ENCODE assay signal across 10 mouse cellular contexts in the genomic region with DNA sequence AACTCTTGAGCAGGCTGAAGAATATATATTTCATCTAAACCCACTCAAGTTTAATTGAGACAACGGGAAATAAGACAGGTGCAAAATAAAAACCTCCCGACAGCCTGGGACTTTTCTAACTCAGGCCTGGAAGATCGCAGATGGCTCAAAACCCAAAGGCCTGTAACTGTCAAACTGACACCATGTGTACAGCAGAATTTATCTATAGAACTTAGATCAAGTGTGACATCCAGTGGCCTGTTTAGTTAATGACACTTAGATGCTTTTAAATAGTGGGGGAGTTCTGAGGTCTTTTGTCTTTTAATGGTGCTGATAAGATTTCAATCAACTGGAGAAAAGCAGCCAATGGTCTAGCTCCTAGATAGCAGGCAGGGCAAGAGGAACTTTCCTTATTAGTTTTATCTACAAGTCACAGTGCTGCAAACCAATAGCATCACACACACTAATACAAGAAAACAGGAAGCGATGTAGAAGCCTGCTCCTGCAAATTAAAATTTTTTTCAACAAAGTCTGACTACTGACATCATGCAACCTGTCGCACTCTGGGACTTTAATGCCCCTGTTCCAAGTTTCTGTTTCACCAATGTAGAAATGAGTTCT.
DNase-seq lines count a peak whose midpoint lies in the region; ATAC-seq and TF ChIP-seq lines count a peak whose summit lies in the region.
"Had no signal": no experiment of that assay in that cellular context is flagged by ENCODE, and none has a peak within 500 bp of the region (broad histone marks: within the 10 kb centered on the region; RNA-seq: fewer than 3 reads in every experiment).

No protein-coding gene starts in this region.

- peak; percentile 57 for TF ChIP-seq CTCF in hindbrain, postnatal 0 days (IDR thresholded peaks at IDR 0.05; ENCODE audit: low read depth)
- no peak for TF ChIP-seq CTCF in G1E (IDR thresholded peaks at IDR 0.05; ENCODE audit: low read depth, low read length)

- H3K27ac ChIP-seq in hindbrain, postnatal 0 days, result no peak overlapping the region
- H3K27ac ChIP-seq in hindbrain, embryonic 13.5 days, result no peak overlapping the region
- H3K27ac ChIP-seq: lung, embryonic 15.5 days had no signal

- H3K4me3 ChIP-seq in hindbrain, postnatal 0 days (ENCODE audit: low read length), result no peak overlapping the region
- no peak overlapping the region for H3K4me3 ChIP-seq in hindbrain, embryonic 13.5 days
- no peak overlapping the region for H3K4me3 ChIP-seq in G1E (ENCODE audit: low read depth, low read length)
- H3K4me3 ChIP-seq: lung, embryonic 15.5 days had no signal

- no peak overlapping the region for H3K4me2 ChIP-seq in hindbrain, postnatal 0 days (ENCODE audit: low read depth, low read length)
- H3K4me2 ChIP-seq in hindbrain, embryonic 13.5 days, result no peak overlapping the region
- H3K4me2 ChIP-seq: lung, embryonic 15.5 days had no signal

- H3K4me1 ChIP-seq in hindbrain, postnatal 0 days (ENCODE audit: insufficient read depth, low read length), result no peaks in the 10 kb centered on the region
- no peaks in the 10 kb centered on the region for H3K4me1 ChIP-seq in hindbrain, embryonic 13.5 days (replicated peaks)
- peaks cover 28% of the 10 kb centered on the region for H3K4me1 ChIP-seq in G1E (ENCODE audit: insufficient read depth, low read depth, low read length)
- H3K4me1 ChIP-seq: lung, embryonic 15.5 days had no signal

- DNase-seq in hindbrain, postnatal 0 days (ENCODE audit: low spot score), result peak; percentile 69
- DNase-seq in A20 (ENCODE audit: low read depth, low spot score), result peak; percentile 47
- peak; percentile 4 for DNase-seq in G1E (ENCODE audit: low spot score)
- DNase-seq in natural killer cell, adult 2 months (ENCODE audit: low spot score in 2 of 2), result no peak
- no peak for DNase-seq in right cerebral cortex, adult 2 months (ENCODE audit: low spot score in 2 of 2)
- DNase-seq: kidney, postnatal 25 days had no signal

- H3K9me3 ChIP-seq in hindbrain, postnatal 0 days (ENCODE audit: low read length), result no peaks in the 10 kb centered on the region
- no peaks in the 10 kb centered on the region for H3K9me3 ChIP-seq in hindbrain, embryonic 13.5 days
- H3K9me3 ChIP-seq in G1E (replicated peaks), result no peaks in the 10 kb centered on the region
- H3K9me3 ChIP-seq: lung, embryonic 15.5 days had no signal

- ATAC-seq in hindbrain, postnatal 0 days, result 0 out of 2 replicates have a peak, but pooled peaks have one; percentile 68
- ATAC-seq in hindbrain, embryonic 13.5 days (ENCODE audit: low FRiP score), result no peak
- ATAC-seq in G1E (ENCODE audit: extremely low read depth, insufficient number of reproducible peaks, low FRiP score, poor library complexity, severe bottlenecking), result peak; percentile 71
- ATAC-seq in granulocyte monocyte progenitor cell, adult 5-6 weeks (replicated peaks; ENCODE audit: poor library complexity, severe bottlenecking), result peak; percentile 40
- ATAC-seq in monocyte, adult 5-6 weeks (replicated peaks; ENCODE audit: insufficient number of reproducible peaks, low FRiP score, low TSS enrichment, poor library complexity, severe bottlenecking), result no peak

- no peak overlapping the region for H3K9ac ChIP-seq in hindbrain, postnatal 0 days (replicated peaks; ENCODE audit: low read length)
- no peak overlapping the region for H3K9ac ChIP-seq in hindbrain, embryonic 13.5 days
- H3K9ac ChIP-seq: lung, embryonic 15.5 days had no signal

- WGBS in hindbrain, postnatal 0 days, result 65% methylated on average over 5 of the region's 5 CpGs
- WGBS in hindbrain, embryonic 13.5 days, result 71% methylated on average over 5 of the region's 5 CpGs

- H3K27me3 ChIP-seq in hindbrain, postnatal 0 days (ENCODE audit: insufficient read depth, low read length), result no peaks in the 10 kb centered on the region
- H3K27me3 ChIP-seq in hindbrain, embryonic 13.5 days, result peaks cover 4% of the 10 kb centered on the region; the same call in 1 of the 2 replicates
- peaks cover 12% of the 10 kb centered on the region for H3K27me3 ChIP-seq in G1E (ENCODE audit: insufficient read depth, low read length)

- H3K36me3 ChIP-seq in hindbrain, postnatal 0 days (ENCODE audit: insufficient read depth, low read length), result no peaks in the 10 kb centered on the region
- H3K36me3 ChIP-seq in hindbrain, embryonic 13.5 days, result no peaks in the 10 kb centered on the region
- no peaks in the 10 kb centered on the region for H3K36me3 ChIP-seq in G1E (replicated peaks)
- H3K36me3 ChIP-seq: lung, embryonic 15.5 days had no signal

Comparison
In these comparisons a context has a peak if more than half of its experiments do, and no peak if none do; other contexts are left out.
1. ATAC-seq: peak in hindbrain, postnatal 0 days (single experiment), G1E (single experiment) and granulocyte monocyte progenitor cell, adult 5-6 weeks (single experiment); none in hindbrain, embryonic 13.5 days (single experiment) and monocyte, adult 5-6 weeks (single experiment).
2. DNase-seq: peak in hindbrain, postnatal 0 days (single experiment), A20 (single experiment) and G1E (single experiment); none in natural killer cell, adult 2 months (0 of 2) and right cerebral cortex, adult 2 months (0 of 2).